Mouse (Mus musculus): ENCODE measurements around the gene Alad.

Alad gene

DNA sequence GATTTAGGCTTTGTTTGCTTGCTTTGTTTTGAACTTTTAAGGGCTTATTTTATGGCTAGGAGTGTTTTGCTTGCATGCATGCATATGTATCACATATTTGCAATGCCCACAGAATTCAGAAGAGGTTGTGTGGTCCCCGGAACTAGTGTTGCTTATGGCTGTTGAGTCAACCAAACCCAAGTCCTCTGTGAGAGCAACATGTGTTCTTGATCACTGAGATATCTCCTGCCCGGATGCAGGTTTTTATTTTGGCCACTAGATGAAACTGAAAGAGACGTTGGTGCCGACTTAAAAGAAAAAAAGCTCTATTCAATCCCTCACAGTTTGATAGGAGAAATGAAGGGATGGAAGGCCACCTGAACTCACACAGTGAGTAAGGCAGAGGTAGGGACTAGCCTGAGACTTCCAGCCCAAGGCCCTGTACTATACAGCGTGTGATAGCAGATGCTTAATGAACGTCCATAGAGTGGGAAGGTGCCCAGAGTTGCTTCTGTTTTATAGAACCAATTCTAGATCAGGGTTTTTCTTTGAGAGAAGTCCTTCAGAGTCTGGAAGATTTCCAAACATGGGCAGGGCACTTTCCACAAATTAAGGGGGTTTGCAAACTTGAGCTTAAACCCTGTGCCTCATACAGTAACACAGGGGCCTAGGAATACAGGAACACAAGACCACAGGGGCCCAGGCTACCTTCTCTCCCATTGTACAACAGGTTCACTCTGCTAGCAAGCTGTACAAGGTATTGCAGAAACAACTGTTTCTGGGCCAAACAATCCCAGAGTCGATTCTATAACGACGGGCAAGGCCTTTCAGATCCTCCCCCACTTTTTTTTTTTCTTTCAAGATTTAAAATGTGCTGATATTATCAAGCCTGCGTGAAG, 1.9 kb downstream of the Alad start:
- DNase-seq (ENCODE audit: low read depth in 2 of 2, low spot score in 2 of 2) = no peak

DNA sequence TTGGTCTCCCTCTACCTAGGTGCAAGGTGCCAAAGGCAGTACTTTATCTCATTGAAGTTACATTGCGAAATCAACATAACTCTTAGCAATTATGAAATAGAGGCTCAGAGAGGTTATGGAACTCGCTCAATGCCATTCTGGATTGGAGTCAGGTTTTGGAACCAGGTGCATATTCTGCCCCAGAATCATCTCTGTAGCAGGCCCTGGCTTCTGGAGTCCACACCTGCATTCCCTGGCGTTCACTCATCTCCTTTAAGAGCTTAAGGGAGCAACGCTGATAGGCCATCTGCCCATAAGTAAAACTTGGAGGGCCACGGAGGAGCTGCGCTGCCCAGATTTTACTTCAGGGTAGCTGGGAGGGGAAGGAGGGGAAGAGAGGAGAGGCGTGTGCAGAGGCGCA, 2.7 kb downstream of the Alad start:
- no peak for DNase-seq (ENCODE audit: low read depth in 2 of 2, low spot score in 2 of 2)

DNA sequence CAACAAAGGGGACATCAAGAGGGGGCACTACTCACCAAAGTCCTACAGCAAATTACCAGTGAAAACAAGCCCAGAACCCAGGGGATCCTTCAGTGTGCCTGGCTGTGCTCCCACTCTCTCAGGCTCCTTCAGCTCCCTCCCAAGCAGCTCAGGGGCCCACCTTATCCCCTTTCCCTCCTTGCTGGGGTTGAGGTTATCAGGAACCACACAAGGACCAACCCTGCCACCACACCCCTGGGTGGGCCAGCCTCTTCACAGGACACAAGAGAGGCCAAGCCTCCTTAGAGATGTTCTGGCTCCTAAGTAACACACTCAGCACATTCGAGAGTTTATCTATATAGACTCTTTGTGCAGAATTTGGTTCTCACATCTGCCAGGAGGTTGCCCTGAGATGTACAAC, 3.1 kb downstream of the Alad start:
- no peak for DNase-seq (ENCODE audit: low read depth in 2 of 2, low spot score in 2 of 2)

DNA sequence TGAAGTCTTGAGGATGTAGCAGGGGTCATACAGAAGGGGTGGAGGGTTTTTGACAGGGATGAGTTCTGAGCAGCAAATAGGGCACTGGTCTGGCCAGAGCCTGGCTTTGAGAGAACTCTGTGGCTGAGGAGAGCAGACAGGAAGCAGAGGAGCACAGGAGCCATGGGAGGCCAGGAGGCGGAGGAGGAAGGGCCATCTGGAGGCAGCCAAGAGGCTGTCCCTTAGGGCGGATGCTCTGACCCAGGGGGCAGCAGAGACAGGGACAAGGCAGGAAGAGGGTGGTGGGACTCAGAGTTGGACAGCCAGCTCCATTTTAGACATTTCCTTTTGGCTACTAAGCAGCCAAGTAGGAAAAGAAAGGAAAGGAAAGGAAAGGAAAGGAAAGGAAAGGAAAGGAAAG, 3.6 kb downstream of the Alad start:
- DNase-seq (ENCODE audit: low read depth in 2 of 2, low spot score in 2 of 2) = no peak

DNA sequence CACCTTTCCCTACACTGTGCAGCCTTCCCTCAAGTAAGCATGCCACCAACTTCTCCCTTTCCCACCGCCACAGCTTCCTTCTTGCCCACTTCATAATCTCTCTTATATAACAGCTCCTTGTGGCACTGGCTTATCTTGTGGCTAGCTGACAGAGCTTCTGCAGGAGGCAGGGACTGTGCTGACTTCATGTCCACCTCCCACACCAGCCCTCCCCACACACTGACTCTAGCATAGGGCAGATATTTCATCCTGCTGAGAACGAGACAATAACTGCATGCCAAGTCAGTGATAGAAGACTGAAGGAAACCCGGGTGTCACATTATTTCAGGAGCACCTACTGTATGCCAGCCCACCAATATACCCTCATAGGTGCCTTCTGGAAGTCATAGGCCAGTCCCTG, 4.2 kb downstream of the Alad start:
- no peak for DNase-seq (ENCODE audit: low read depth in 2 of 2, low spot score in 2 of 2)

DNA sequence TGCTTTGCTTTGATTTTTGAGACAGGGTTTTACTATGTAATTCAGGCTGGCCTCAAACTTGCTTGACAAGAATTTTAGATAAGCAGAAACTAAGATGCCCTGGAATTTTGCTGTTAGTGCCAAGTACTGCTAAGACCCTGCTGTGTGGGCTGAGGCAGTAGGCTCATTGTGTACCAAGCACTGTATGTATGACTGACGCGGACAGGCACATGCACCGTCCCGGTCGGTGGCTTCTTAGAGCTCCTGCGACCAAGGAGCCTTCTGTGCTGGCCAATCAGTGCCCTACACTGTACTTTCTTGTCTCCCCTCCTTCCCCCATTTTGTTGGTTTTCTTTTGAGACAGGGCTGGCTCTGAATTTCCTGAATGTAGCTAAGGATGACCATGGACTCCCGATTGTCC, 4.7 kb downstream of the Alad start:
- no peak for DNase-seq (ENCODE audit: low read depth in 2 of 2, low spot score in 2 of 2)

DNA sequence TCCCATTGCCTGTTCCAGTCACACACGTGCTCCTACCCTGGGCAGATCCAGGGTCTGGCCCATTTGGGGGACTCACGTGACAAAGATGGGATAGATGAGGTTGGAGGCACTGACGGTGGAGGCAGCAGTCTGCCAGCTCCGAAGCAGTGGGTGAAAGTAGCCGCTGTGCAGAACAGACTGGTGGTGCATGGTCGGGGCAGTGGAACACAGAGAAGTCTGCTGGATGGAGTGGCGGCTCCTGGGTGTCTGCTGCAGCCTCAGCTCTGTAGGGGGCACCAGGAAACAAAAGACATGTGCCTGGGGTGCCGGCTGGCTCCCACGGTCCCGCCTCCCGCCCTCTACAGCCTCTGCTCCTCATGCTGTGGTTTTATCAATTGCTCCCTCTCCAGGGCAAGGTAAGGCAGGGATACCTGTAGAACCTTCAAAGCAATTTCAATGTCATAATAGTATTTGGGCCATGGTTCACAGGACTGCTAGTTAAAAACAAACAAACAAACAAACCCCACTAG, 5.7 kb downstream of the Alad start:
- DNase-seq (ENCODE audit: low read depth in 2 of 2, low spot score in 2 of 2) = no peak

DNA sequence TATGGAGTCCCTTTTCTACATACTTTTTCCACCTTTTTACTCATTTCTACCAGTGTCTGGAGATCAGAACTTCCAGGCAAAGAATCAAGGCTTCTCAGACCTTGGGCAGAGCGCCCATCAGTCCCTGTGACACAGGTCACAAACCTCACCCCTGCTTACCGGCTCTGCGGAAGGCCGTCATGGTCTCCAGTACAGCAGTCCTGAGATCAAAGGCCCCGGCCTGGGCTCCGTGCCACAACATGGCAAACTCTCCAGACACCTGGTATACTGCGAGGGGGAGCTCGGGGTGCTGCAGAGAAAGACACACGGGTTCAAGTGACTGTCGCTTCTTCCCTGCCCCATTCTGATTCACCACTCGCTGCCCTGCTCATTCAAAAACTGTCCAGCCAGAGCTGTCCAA, 9.8 kb downstream of the Alad start:
- no peak for DNase-seq (ENCODE audit: low read depth in 2 of 2, low spot score in 2 of 2)

DNA sequence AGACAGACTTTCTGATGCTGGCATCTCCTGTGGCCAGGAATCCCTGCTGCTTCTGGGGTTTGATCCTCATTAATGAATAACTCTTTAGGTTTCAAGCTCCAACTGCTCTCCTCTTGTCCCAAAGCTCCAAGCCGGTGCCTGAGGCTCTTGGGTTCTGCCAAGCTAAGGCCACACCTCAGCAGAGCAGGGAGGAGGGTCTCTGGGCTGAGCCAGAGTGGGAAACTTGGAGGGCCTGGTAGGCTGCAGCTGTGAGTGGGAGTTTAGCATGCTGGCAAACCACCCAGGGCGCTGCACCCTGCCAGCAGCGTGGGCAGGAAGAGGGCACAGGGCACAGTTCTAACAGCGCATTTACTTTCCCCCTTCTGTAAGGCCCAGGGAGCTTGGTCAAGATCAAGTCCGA, 10.9 kb downstream of the Alad start:
- no peak for DNase-seq (ENCODE audit: low read depth in 2 of 2, low spot score in 2 of 2)

DNA sequence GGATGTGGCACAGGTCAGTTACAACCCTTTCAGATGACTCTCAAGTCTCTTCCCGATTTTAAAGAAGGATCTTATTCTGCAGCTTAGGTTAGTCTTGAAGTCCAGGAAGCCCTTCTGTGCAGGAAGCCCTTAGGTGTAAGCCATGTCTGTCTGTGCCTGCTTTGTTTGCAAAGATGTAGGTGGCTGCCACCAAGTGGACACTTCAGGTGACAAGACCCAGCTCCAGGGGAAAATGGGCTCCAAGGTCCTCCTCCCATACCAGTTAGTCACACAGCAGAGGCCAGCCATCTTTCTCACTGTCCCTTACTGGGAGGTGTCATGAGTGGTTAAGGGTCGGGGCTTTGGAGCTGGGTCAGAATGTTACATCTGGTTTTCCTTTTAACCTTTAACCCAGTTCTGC, 12.9 kb downstream of the Alad start:
- DNase-seq (ENCODE audit: low read depth in 2 of 2, low spot score in 2 of 2) = peak in 1 of 2 experiments; percentile 46

DNA sequence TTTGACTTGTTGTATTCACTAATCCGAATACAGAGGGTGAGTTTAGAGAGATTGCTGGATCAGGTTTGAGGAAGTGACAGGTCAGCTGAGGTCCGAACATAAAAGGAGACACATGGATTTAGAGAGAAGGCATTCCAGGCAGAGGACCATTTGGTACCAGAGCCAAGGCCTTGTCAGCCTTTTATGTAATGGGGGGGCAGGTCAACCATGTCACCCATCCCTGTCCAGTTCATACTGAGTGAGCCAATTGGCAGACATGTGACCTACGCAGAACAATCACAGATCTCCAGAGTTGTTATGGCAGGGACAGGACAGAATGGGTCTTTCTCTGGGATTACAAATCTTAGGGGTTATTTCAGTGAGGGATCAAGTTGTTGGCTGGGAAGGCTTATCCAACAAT, 13.7 kb downstream of the Alad start:
- DNase-seq (ENCODE audit: low read depth in 2 of 2, low spot score in 2 of 2) = no peak

DNA sequence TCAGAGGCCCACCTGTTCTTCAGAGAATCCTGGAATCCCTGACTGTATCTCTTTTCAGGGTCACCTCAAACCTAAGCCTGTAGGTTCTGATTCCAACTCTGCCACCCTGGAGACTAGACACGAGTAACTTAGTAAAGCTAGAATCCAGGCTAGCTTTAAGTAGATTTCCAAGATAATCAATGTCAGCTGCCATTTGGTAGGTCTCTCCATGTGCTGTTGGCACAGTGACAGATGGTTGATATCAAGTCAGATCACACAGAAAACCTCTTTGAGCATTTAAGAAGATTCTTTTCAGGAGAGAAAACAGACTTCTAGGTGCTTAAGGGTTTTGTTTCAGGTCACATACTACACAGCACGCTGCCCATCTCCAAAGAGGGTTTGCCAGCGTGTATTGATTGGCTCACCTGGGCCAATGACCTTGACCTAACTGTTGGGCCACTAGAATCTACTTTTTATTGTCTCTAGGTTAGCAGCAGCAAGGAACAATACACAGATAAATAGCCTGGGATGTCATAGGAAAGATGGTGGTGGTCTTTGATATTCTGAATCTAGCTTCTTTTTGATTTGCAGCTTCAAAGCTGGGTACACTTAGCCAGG, 16.2 kb downstream of the Alad start, which contains the start of gene Hdhd3:
Hdhd3 (minus strand) TSS at position 94 of the 597 bp plus-strand sequence.
- no peak for DNase-seq (ENCODE audit: low read depth in 2 of 2, low spot score in 2 of 2)

DNA sequence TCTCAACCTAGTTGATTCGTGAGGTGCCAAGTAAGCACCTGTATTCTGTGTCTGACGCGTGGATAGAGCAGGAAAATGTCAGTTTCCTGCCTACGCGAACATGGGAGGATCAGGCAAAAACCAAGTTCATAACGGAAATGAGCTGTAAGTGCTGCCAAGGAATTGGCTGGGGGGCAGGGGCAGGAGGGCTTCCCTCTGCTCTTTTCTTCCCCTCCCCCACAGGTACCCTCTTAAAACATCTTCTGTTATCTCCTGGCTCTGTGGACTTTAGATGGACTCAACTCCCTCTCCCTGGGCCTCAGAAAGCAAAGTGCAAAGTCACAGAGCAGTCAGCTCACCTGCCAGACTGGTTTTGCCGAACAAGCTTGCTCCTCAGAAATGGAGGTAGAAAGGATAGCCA, 16.7 kb downstream of the Alad start:
- no peak for DNase-seq (ENCODE audit: low read depth in 2 of 2, low spot score in 2 of 2)

DNA sequence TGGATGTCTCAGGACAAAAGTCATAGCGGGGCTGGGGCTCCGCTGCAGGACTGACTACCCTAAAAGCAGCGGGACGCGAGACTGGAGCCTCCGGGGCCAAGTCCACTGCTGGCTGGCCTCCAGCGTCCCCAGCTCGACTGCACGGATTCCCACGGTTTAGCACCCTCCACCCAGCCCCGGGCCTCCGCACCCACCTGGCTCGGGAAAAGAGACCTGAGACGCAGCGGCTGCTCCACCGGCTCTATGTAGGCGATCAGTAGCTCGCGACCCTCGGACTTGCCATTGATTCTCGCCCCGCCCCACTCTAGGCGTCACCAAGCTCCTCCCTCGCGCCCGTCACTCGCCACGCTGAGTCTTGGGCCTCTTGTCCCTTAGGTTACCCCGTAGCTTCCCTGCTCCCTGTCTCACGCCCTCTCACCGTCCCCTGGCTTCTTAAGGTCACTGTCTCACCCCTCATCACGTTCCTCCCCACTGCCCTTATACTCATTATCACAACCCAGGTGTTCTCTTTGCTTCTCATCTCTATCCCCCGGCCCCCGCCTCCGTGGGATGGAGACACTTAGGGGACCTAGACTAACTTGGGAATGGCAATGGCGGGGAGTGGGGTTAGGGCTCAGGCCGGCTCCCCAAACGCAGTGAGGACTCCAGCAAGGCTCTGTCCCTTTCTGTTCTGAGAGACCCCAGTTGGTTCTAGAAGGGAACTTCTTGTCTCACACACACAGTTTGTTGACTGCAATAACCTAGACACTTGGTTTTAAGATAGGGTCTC, 17.6 kb downstream of the Alad start:
- DNase-seq (ENCODE audit: low read depth in 2 of 2, low spot score in 2 of 2) = peak; percentile 21 to 49

DNA sequence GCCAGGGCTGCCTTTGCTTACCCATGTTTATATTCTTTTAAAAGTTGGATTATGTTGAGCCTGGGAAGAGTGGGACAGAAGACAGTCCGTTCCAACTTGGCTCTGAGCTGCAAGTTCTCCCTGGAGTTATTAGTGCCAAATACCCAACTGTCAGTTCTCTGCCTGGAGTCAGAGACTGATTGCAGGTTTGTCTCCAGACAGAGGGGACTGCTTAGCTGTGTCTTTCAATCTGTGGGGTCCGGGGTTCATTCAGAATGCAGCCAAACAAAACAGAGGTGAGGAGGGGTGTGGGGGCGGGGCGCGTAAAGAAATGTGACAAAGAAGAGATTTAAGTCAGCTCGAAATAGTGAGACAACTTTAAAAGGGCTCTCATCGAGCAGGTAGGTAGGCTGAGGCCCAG, 18.2 kb downstream of the Alad start:
- no peak for DNase-seq (ENCODE audit: low read depth in 2 of 2, low spot score in 2 of 2)

DNA sequence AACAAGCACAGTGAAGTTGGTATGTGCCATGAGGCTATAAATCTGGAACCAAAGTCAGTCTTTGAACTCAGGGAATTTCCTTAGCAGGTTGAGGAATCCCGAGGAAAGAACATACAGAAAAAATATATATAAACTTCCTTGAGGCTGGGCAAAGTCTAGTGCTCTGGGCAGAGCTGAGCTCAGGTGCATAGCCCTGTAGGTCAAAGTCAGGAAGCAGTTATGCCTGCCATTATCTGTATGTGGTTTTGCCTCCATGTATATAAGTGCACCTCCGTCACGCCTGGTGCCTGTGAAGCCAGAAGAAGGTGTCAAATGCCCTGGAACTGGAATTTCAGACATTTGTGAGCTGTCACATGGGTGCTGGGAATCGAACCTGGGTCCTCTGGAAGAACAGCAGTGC, 18.9 kb downstream of the Alad start:
- no peak for DNase-seq (ENCODE audit: low read depth in 2 of 2, low spot score in 2 of 2)

DNA sequence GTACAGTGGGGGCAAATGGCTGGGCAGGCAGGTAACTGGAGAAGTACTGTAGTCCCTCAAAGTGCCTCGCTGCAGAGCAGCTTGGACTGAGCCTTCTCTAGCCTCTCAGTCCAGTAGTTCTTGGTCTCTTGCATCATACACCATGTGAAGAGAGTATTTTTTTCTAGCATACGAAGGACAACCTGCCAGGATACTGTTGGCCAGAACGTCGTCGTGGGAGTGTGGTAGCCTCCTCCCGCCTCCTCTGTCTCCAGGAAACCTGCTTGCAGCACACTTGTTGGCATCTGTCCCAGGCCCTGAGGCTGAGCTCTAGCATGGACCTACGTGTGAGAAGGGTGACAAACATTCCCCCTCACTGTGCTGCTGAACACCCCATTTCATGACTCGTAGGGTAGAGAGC, 22.9 kb downstream of the Alad start:
- DNase-seq (ENCODE audit: low read depth in 2 of 2, low spot score in 2 of 2) = no peak

DNA sequence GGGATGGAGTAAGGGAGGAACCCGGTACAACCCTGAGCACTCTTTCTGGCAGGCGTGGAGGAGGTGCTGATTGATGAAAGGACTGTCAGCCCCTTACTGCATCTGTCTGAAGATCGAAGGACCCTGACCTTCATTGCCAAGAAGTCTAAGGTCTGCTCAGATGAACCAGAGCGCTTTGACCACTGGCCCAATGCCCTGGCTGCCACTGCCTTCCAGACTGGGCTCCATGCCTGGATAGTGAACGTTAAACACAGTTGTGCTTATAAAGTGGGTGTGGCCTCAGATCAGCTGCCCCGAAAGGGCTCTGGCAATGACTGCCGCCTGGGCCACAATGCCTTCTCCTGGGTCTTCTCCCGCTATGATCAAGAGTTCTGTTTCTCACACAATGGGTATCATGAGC, 23.8 kb downstream of the Alad start:
- DNase-seq (ENCODE audit: low read depth in 2 of 2, low spot score in 2 of 2) = no peak

DNA sequence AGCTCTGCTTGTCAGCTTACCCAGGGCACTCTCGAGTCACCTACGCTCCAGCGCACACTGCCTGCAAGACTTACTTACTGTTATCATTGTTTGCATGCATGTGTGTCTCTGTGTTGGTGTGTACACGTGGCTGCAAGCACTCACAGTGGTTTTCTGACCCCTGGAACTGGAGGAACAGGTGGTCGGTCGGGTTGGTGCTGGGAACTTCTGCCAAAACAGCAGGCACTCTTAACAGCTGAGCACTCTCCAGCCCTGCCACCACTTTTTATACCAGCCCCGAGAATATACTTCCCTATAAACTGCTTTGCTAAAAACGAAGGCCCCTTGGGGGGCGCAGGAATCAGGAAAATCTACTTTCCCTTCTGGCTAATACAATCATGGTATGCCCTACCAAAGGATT, 25.5 kb downstream of the Alad start:
- DNase-seq (ENCODE audit: low read depth in 2 of 2, low spot score in 2 of 2) = no peak

DNA sequence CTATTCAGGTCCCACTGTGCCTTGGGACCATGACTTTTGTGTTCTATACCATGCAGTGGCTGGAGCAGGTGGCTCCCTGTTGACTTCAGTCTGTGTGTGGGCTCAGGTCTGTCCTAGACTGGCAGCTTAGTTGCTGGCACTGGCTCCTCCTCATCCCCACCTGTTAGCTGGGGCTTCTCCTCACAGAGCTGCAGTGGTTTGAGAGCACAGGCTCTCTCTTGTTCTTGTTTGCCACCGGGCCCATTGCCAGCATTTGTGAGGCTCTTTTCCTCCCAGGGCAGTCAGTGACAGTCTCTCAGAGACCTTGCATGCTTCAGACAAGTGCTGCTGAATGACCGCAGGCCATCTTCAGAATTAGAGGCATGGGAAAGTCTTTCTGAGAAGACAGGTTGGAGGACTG, 27.0 kb downstream of the Alad start:
- DNase-seq (ENCODE audit: low read depth in 2 of 2, low spot score in 2 of 2) = no peak

DNA sequence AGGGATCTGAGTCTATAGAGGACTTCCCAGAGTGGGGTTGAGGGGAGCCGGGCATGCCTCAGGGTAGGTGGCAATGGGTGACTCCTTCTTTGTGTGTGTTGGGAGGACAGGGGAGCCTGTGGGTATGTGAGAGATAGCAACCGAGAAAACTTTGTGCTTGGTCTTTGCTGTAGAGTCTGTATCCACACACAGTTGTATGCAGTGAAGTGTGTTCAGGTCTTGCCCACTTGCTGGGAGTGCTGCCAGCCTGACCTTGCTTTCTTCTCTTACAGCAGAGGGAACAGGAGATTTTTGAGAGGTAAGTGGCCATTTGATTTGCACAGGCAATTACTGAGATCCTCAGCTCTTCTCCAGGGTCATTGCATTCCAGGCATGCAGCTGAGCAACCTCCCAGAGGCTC, 31.8 kb downstream of the Alad start:
- no peak for DNase-seq (ENCODE audit: low read depth in 2 of 2, low spot score in 2 of 2)

DNA sequence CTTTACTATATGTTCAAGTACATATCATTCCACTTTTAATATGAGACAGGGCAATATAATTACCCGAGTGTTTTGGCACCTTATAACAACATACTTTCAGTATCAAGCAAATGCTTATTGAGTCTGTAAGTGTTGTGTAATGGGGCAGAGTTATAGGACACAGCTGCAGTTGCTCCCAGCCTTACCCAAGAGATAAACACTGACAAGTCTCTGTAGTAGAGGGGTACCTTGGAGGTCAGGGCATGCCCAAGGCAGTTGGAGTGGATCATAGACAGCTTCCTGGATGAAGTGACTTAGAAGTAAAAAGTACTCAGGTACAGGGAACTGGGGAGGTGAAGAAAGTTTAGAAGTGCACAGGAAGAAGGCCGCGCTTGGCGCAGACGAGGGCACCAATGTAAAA, 32.5 kb downstream of the Alad start:
- DNase-seq (ENCODE audit: low read depth in 2 of 2, low spot score in 2 of 2) = no peak
